Mouse (Mus musculus) bone marrow macrophage, adult 2 months (primary cell): ENCODE measurements around the gene Ticam1. TPM values are rescaled to one million over a fixed set of nuclear protein-coding genes. Genes with fewer than 3 reads are reported as not detected.
"Not testable (repeated sequence)": the region's sequence is repeated elsewhere in the genome, so short reads cannot be mapped to it uniquely, and the experiment has no call there.

ENCODE experiments used
- H3K27ac ChIP-seq: 2 replicates; pipeline ENCODE4 v1.5.1; 2012; ENCODE audit warnings: low read depth, low read length; ENCODE audit not compliant: insufficient read depth
- H3K4me1 ChIP-seq: 2 replicates; pipeline ENCODE4 v1.6.1; 2012; ENCODE audit warnings: low read length; ENCODE audit not compliant: control insufficient read depth, insufficient read depth
- H3K4me3 ChIP-seq: 2 replicates; pipeline ENCODE4 v1.5.1; 2012; ENCODE audit warnings: mild to moderate bottlenecking, low read length, moderate library complexity; ENCODE audit not compliant: insufficient read depth
- CTCF ChIP-seq: IDR thresholded peaks from 2 replicates; pipeline ENCODE4 v1.5.1; 2012; ENCODE audit warnings: low read depth, mild to moderate bottlenecking, low read length, moderate library complexity
- POLR2A ChIP-seq: IDR thresholded peaks from 2 replicates; pipeline ENCODE4 v1.6.1; 2012; ENCODE audit warnings: mild to moderate bottlenecking, low read depth, low read length, borderline replicate concordance
- polyA plus RNA-seq: library from polyadenylated mRNA; stranded (reverse); fragments of >200 nt; gene quantifications from 2 replicates; pipeline ENCODE4 v1.2.4, GENCODE M21; 2012; ENCODE audit not compliant: missing spikeins, insufficient read depth, insufficient read length

Gene Ticam1
- polyA plus RNA-seq, 1 experiment = 17.6 TPM

- TF ChIP-seq CTCF (no peak), POLR2A (no peak)
- peaks cover 42% of the 10 kb centered on the region for H3K4me1 ChIP-seq
- no peak overlapping the region for H3K4me3 ChIP-seq
- peak overlapping the region; percentile 98 for H3K27ac ChIP-seq
These were observed 10.3 kb downstream of the Ticam1 start for GRCm38 (mm10) chr17:56266271-56266670.

- Histone ChIP-seq H3K4me1 (peaks cover 42% of the 10 kb centered on the region), H3K27ac (peak overlapping the region; percentile 98), H3K4me3 (no peak overlapping the region)
- TF ChIP-seq CTCF = no peak
- no peak for TF ChIP-seq POLR2A
These were observed 10.7 kb downstream of the Ticam1 start for GRCm38 (mm10) chr17:56265869-56266268.

DNA sequence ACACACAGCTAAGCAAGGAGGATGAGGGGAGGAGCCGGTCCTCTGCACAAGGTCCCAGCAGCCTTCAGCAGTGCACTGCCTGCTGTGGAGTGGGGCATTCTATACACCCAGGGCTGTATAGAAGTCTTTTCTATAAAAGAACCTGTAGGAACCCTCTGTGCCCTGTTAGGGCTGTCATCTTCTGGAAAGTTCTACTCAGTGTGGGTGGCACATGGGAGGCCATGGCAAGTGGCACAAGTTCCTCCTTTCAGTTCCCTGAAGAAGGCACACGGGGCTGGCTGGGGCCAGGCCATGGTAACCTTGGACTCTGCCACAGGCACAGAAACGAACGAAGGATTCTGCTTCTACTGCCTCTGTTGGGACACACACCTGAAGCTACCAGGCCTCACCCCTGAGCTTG lies 11.6 kb downstream of the Ticam1 start:
- no peak overlapping the region for H3K4me3 ChIP-seq
- peak overlapping the region; percentile 98 for H3K27ac ChIP-seq
- H3K4me1 ChIP-seq = peaks cover 49% of the 10 kb centered on the region

DNA sequence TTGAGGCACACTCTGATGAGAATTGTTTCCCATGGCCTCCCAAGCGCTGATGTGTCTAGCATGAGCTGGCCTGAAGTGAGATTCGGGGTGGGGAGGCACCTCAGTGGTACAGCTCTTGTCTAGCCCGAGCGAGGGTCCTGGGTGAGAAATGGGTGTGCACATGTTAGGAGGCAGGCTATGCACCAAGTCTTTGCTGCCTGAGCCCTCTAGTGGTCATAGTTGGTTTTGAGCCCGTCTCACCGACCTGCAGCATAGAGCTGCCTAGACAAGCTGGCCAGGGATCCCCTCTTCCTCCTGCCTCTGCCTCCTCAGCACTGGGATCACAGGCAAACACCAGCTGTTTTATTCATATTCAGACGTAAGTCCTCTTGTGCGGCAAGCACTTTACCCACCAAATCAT lies 12.6 kb downstream of the Ticam1 start:
- peak; percentile 61 for TF ChIP-seq CTCF
- TF ChIP-seq POLR2A = no peak
- peaks cover 56% of the 10 kb centered on the region for H3K4me1 ChIP-seq
- H3K27ac ChIP-seq = peak overlapping the region; percentile 34
- no peak overlapping the region for H3K4me3 ChIP-seq

More for the DNA sequence above, 11.6 kb downstream of the Ticam1 start:
- no peak for TF ChIP-seq POLR2A

DNA sequence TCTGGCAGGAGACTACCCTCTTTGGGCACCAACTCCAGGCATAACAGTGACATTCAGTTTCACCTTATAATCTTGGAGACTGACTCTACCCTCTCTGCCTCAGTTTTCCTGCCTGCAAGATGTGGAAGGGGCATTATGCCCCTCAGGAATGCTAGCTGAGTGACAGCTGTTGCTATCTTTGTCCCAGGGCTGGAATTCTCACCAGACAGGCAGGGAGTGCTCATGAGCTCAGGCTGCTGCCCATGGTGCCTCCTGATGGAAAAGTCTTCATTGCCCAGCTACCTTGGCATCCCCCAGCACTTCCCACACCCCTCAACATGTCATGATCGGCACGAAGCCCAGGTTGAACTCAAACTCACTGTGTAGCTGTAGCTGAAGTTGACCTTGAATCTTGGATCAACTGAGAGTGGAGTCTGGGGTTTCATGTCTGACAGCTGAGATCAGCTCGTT lies 13.9 kb downstream of the Ticam1 start:
- Histone ChIP-seq H3K4me1 (peaks cover 54% of the 10 kb centered on the region), H3K4me3 (no peak overlapping the region), H3K27ac (no peak overlapping the region)
- TF ChIP-seq CTCF (no peak), POLR2A (no peak)

DNA sequence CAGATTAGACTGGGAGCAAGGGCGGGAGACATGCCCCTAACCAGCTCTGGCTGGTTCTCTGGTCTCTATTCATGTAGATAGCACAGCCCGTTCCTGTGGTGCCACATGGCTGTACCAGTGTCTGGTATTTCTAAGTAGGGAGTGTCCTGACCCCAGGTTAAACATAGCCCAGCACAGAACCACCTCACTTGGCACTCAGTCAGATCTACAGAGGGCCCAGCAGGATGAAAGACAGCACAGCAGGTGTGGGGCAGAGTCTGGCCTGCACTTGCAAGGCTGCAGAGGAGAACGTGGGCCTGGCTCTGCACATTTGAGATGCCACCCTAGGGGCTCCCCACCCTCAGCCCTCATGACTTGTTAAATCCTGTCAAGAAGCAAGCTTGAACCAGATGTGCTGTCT lies 15.4 kb downstream of the Ticam1 start:
- Histone ChIP-seq H3K4me3 (no peak overlapping the region), H3K4me1 (peaks cover 48% of the 10 kb centered on the region), H3K27ac (no peak overlapping the region)
- no peak for TF ChIP-seq POLR2A
- no peak for TF ChIP-seq CTCF

- Histone ChIP-seq H3K4me3 (peak overlapping the region; percentile 79), H3K4me1 (peaks cover 37% of the 10 kb centered on the region), H3K27ac (peak overlapping the region; percentile 38)
- no peak for TF ChIP-seq POLR2A
These were observed 17.1 kb downstream of the Ticam1 start for GRCm38 (mm10) chr17:56259301-56260037.

- Histone ChIP-seq H3K27ac (peak overlapping the region; percentile 38), H3K4me1 (peaks cover 33% of the 10 kb centered on the region), H3K4me3 (peak overlapping the region; percentile 79)
These were observed 17.8 kb downstream of the Ticam1 start for GRCm38 (mm10) chr17:56258812-56259211.

- Histone ChIP-seq H3K4me1 (peaks cover 33% of the 10 kb centered on the region), H3K4me3 (peak overlapping the region; percentile 79)
- not testable (repeated sequence) for H3K27ac ChIP-seq
These were observed 18.3 kb downstream of the Ticam1 start for GRCm38 (mm10) chr17:56258269-56258668.

DNA sequence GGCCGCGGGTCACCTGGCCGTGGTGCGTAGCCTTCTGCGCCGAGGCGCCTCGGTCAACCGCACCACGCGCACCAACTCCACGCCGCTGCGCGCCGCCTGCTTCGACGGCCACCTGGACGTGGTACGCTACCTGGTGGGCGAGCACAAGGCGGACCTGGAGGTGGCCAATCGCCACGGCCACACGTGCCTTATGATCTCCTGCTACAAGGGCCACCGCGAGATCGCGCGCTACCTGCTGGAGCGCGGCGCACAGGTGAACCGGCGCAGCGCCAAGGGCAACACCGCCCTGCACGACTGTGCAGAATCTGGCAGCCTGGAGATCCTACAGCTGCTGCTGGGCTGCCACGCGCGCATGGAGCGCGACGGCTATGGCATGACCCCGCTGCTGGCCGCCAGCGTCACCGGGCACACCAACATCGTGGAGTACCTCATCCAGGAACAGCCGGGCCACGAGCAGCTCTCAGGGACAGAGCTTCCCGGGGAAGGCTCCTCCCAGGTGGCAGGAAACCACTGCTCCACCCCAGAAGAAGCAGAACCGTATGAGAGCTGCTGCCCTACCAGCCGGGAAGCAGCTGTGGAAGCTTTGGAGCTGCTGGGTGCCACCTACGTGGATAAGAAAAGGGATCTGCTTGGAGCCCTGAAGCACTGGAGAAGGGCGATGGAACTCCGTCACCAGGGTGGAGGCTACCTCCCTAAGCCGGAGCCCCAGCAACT lies 19.2 kb downstream of the Ticam1 start:
- peak overlapping the region; percentile 79 for H3K4me3 ChIP-seq
- H3K4me1 ChIP-seq = peaks cover 30% of the 10 kb centered on the region
- peak overlapping the region; percentile 42 for H3K27ac ChIP-seq
- TF ChIP-seq CTCF (no peak), POLR2A (no peak)

DNA sequence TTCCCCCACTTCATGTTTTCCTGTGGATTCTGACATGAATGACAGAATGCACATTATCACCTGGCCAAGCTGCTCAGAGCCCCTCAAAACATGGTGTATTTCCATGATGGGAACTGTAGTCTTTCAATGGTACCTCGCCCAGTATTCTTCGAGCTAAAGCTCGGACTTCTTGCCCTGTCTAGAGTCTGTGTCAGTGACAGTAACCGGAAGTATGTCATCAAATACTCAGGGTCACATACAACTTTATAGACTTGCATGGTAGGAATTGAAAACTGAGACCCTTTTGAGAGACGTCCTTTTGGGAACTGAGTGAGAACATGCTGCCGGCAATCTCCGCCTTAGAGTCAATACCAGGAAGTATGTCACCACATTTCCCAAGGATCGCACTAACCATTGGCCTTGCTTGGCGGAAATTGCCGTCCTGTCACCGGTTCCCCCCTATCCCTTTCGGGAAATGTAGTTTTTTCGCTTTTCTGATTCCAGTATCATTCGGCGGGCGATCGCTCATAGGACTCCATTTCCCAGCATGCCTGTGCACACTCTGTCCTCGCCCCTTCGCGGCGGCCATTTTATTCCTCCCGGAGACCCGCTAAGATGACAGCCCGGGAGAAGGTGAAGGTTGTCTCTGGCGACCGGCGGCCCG lies 20.2 kb downstream of the Ticam1 start, which contains the start of gene Fem1a:
TSS of gene Fem1a (plus strand) at position 572 of the 643 bp plus-strand sequence.
- Histone ChIP-seq H3K4me3 (peak within 1 kb of the TSS; percentile 79), H3K4me1 (peaks cover 27% of the 10 kb centered on the region), H3K27ac (peak within 1 kb of the TSS; percentile 90)
- TF ChIP-seq CTCF (no peak), POLR2A (no peak)
